Mouse (Mus musculus) heart, postnatal 4 days (tissue): Measurements from ENCODE around the gene Gpr6. TPM values are rescaled to one million over a fixed set of nuclear protein-coding genes. Genes with fewer than 3 reads are reported as not detected.
A peak's percentile ranks its signal among the peaks of the same experiment; 100 is the strongest.

Experiments
- DNase-seq: peaks from one replicate; pipeline ENCODE4 v3.0.0; 2021
- total RNA-seq, 2 experiments: library from RNA; stranded (reverse); gene quantifications; 2 replicates each; pipeline ENCODE4 v1.2.3; 2021

Gpr6 gene
- not detected for total RNA-seq

- DNase-seq: no peak
Observed at GRCm38 (mm10) chr10:41072116-41072515, at the start of gene Gpr6. TSS of gene Gpr6 (minus strand) at chr10:41072285.

GRCm38 (mm10) chr10:41100060-41100459, 28.0 kb upstream of the Gpr6 start:
- DNase-seq: no peak

GRCm38 (mm10) chr10:41098137-41098536, 26.1 kb upstream of the Gpr6 start:
- DNase-seq: no peak

DNA sequence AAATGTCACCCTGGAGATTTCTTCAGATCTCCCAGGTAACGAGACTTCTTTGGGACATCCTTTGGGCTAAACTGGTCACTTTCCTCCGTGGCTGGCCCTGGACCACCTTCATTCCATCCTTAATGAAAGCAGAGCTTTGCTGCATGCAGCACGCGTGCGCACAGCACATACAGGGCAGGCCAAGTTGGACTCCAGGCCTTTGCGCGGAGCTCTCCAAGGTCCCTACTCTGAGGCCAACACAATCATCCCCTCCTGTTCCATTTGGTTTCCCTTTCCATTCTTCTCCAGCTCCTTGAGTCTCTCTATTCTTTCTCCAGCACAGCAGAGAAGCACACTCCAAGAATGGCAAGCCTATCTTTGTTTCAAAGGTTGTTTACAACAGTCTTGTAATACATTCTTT, 16.8 kb upstream of the Gpr6 start:
- peak; percentile 30 for DNase-seq

DNA sequence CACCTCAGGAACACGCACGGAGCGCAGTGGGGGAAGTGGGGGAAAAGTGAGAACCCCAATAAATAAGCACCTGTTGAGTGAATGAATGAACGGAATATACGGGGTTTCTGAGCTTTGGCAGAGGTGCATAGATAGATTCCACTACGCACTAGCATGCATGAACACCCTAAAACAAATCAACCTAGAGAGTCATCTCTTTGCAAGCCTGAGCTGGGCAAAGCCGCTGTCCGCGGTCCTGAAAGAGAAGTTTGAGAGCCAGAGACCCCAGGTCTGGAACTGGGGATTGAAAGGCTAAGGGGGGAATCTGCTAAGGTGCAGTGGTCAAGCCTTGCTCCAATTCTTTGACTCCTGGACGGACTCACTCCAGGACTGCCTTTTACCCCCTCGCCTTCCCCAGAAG, 389 bp downstream of the Gpr6 start:
- peak; percentile 71 for DNase-seq

GRCm38 (mm10) chr10:41070693-41071651, 1.1 kb downstream of the Gpr6 start:
- DNase-seq: no peak

DNA sequence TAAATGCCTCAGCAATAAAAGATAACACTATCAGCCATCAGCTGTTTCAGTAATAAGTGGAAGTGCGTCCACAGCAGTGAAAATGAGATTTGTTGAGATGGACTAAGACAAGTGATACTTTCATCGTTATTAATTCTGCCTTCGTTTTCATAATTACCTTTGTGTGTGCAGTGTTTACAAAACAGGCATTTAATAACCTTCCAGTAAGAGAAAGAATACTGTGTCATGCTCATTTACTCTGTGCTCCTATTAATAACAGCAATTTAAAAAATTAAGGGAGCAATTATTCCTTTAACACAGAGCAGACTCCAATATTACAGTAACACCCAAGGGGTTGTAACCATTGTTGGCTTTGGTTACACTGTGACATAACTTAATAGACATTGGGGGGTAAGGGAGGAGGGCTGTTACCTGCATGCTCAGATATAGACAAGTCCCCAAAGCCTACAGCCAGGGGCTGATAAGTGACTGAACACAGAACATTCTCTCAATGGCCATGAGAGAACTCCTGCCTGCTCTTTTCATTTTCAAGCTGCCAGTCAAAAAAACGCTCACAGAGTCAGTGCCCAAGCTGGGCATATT, 11.7 kb downstream of the Gpr6 start:
- no peak for DNase-seq

GRCm38 (mm10) chr10:41055581-41055980, 16.5 kb downstream of the Gpr6 start:
- DNase-seq: no peak

- no peak for DNase-seq
Observed at GRCm38 (mm10) chr10:41054005-41054404, 18.1 kb downstream of the Gpr6 start.

- DNase-seq: no peak
Observed at GRCm38 (mm10) chr10:41042272-41042671, 29.8 kb downstream of the Gpr6 start.

DNA sequence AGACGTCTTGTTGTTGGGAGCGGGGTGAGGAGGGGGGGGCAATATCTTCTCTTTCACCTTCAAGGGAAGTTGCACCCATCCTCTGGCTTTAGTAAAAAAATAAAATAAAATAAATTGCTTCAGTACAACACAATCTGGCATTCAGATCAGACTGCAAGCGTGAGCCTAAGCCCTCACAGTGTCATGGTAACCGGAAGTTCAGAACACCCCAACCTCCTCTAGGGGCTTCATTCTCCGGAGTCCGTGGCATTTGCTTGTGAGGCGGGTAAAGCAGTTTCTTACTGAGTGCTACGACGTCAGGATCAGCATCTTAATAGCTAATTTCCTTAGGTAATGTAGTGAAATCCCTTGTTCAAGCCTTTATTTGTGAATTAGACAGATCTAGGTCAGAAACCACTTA, 30.6 kb downstream of the Gpr6 start:
- DNase-seq: no peak

DNA sequence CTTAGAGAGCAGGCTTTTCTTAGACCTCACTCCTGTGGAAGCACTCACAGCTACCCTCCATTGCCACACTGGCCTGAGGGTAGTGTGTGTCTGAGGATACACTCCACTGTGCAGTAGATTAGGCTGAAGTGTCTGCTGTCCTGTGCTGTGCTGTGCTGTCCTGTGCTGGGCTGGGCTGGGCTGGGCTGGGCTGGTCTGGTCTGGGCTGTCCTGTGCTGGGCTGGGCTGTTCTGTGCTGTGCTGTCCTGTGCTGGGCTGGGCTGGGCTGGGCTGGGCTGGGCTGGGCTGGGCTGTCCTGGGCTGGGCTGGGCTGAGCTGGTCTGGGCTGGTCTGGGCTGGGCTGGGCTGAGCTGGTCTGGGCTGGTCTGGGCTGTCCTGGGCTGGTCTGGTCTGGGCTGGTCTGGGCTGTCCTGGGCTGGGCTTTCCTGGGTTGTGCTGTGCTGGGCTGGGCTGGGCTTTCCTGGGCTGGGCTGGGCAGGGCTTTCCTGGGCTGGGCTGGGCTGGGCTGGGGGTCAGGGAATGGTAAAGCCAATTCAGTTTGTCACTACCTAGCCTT, 31.5 kb downstream of the Gpr6 start:
- DNase-seq: no peak

- DNase-seq: no peak
Observed at GRCm38 (mm10) chr10:41038476-41038875, 33.6 kb downstream of the Gpr6 start.

GRCm38 (mm10) chr10:41037722-41038121, 34.4 kb downstream of the Gpr6 start:
- peak; percentile 17 for DNase-seq

DNA sequence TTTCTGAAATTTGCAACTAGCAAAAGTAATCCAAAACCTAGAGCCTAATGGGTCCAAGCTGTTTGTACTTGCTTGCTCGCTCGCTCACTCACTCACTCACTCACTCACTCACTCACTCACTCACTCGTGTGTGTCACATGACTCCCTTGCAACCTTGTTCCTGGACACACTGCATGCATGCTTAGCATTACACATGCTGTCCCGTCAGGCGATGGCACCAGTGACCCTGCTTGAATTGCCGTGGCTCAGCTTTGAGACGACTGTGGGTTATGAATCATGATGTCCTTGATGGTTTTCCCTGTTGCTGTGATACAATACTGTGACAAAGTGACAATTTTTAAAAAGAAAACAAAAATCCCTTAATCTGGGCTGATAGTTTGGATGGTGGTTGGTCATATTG, 39.3 kb downstream of the Gpr6 start:
- no peak for DNase-seq

GRCm38 (mm10) chr10:41024860-41025259, 47.2 kb downstream of the Gpr6 start:
- no peak for DNase-seq

DNA sequence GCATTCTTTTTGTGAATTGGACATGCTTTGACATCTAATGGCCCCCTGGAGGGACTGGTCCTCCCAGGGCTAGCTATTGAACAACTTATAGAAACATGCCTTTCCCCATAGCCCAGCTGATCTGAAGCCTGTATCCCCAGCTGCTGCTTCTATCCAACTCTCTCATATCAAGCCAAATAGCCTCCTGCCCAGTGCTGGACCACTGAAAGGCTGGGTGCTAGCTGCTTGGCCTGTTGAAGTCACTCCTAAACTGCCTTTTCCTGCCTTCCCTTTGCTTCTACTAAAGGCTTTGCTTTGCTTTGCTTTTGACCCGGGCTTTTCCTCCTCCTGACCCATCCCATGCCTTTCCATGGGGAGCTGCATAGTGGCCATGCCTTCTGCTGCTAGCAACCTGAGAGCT, 47.7 kb downstream of the Gpr6 start:
- DNase-seq: no peak

DNA sequence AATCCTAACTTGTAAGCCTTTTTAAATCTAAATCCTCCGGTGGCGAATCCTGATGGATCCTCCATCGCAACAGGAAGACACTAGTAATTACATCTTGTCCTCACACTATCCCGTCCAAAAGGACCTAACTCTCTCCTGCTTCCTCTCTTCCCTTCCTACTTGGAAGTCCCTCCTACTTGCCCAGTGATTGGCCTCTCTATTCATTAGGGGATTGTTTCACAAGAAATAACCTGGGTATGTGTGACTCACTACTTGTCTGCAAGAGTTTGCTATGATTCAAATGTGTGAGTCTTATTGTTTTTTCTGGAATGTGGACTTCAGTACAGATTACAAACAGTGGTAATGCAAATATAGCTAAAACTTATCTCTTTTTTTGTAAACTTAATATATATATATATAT, 49.9 kb downstream of the Gpr6 start:
- no peak for DNase-seq

Other genes starting within 250 kb of the Gpr6 start
- gene Cdc40, start 189.0 kb downstream of the Gpr6 start, total RNA-seq: 10 to 100 TPM; 17.8 to 19.2 TPM
- gene Wasf1, start 188.8 kb downstream of the Gpr6 start, total RNA-seq: 1 to 10 TPM; 4.1 to 5.5 TPM
- 10 to 100 TPM; 43.6 to 45.9 TPM for gene Fig4, start 231.0 kb upstream of the Gpr6 start, total RNA-seq
- under 1 TPM in 1 of 2 experiments, not detected in 1; 0.07 TPM for gene Ak9, start 231.7 kb upstream of the Gpr6 start, total RNA-seq